Mouse (Mus musculus): ENCODE data around the gene Cryba2. TPM values are rescaled to one million over a fixed set of nuclear protein-coding genes. Genes with fewer than 3 reads are reported as not detected.

Gene Cryba2
- polyA plus RNA-seq, 2 experiments: not detected

DNA sequence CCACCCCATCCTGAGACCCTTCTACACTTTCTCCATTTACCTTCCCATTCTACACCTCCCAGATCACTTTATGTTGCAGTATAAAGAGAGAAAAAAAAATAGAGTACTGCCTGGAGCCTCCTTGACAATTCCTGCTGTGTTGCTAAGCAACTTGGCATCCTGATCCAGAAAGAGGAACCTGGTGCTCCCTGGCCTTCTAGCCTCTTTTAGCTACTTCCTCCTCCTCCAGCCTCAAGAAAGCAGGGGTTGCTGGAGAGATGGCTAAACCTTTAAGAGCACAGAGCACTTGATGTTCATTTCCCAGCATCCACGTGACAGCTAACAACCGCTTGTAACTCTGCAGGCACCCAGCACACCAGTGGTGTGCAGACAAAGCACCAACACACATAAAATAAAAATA is 20.7 kb downstream of the Cryba2 start:
- no peak overlapping the region for H3K4me2 ChIP-seq (ENCODE audit: low read depth)
- no peak overlapping the region for H3K9ac ChIP-seq (replicated peaks)
- ATAC-seq (ENCODE audit: insufficient read depth): no peak
- DNase-seq (ENCODE audit: low read depth in 3 of 3, low spot score in 3 of 3): no peak
- H3K27ac ChIP-seq: no peak overlapping the region
- no peak overlapping the region for H3K4me3 ChIP-seq (ENCODE audit: insufficient read depth in 1 of 2, low read depth in 2 of 2, low read length in 2 of 2)
- no peaks in the 10 kb centered on the region for H3K36me3 ChIP-seq (replicated peaks; ENCODE audit: control insufficient read depth, insufficient read depth, low read depth)
- TF ChIP-seq CTCF (IDR thresholded peaks at IDR 0.05; ENCODE audit: low read depth) (no peak), EP300 (IDR thresholded peaks at IDR 0.05; ENCODE audit: low read depth) (no peak)
- no peaks in the 10 kb centered on the region for H3K4me1 ChIP-seq (replicated peaks; ENCODE audit: control insufficient read depth in 2 of 2, insufficient read depth in 2 of 2, low read length in 1 of 2)
- no peaks in the 10 kb centered on the region for H3K9me3 ChIP-seq (ENCODE audit: control insufficient read depth, low read length)
- 54% methylated on average over 2 of the region's 2 CpGs for WGBS (ENCODE audit: insufficient replicate concordance)
- H3K27me3 ChIP-seq (ENCODE audit: control insufficient read depth, insufficient read depth, low read length): no peaks in the 10 kb centered on the region

DNA sequence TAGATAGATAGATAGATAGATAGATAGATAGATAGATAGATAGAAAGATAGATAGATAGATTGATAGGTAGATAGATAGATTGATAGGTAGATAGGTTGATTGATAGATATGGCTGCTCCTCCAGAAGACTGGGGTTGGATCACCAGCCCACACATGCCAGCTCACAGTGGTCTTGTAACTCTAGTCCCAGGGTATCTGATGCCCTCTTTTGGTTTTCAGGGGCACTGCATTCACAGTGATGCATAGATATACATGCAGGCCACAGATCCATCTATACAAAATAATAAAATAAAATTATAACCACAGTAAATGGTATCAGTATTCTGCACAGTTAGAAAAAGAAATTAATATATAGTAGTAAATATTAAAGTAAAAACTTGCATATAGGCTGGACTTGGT is 31.2 kb downstream of the Cryba2 start:
- no peaks in the 10 kb centered on the region for H3K9me3 ChIP-seq (ENCODE audit: control insufficient read depth, low read length)
- H3K4me3 ChIP-seq (ENCODE audit: insufficient read depth in 1 of 2, low read depth in 2 of 2, low read length in 2 of 2): no peak overlapping the region
- ATAC-seq (ENCODE audit: insufficient read depth): no peak

DNA sequence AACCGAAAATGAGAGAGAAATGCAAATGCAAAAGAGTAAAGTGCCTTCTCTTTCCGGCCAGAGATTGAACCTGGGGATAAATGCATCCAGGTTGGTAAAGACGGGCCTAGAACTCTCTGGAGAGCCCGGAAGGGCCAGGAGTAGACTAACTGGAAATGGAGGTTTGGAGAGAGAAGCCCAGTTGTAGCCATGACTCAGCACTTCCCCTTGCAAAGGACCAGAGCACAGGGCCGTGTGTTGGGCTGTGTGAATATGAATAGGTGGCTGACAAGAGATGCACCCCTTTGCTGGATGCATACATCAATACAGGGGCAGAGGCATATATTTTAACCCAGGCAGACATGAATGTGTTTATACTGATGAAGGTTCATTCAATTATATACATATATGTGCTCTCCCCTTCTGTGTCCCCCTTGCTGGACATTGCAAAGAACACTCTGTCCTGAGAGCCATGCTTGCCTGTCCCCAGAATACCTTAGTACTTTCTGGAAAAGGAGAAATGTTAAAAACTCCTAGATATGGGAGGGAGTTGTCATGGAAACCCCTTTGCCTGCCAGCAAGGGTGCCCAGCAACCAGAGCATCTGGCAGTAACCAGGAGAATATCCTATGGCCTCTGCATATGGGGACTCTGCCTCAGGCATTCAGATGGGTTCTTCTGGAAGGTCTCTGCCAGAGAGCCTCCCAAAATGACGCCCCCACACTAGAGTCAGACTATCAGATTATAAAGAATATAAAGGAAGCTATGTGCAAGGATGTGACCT is 33.5 kb downstream of the Cryba2 start:
- Histone ChIP-seq H3K4me1 (replicated peaks; ENCODE audit: control insufficient read depth in 2 of 2, insufficient read depth in 2 of 2, low read length in 1 of 2) (no peaks in the 10 kb centered on the region), H3K27me3 (ENCODE audit: control insufficient read depth, insufficient read depth, low read length) (peaks cover 49% of the 10 kb centered on the region), H3K9me3 (ENCODE audit: control insufficient read depth, low read length) (no peaks in the 10 kb centered on the region), H3K27ac (no peak overlapping the region), H3K4me3 (ENCODE audit: insufficient read depth in 1 of 2, low read depth in 2 of 2, low read length in 2 of 2) (no peak overlapping the region), H3K4me2 (ENCODE audit: low read depth) (no peak overlapping the region), H3K9ac (replicated peaks) (no peak overlapping the region), H3K36me3 (replicated peaks; ENCODE audit: control insufficient read depth, insufficient read depth, low read depth) (no peaks in the 10 kb centered on the region)
- ATAC-seq (ENCODE audit: insufficient read depth): no peak
- 20% methylated on average over 6 of the region's 6 CpGs for WGBS (ENCODE audit: insufficient replicate concordance)
- TF ChIP-seq CTCF (IDR thresholded peaks at IDR 0.05; ENCODE audit: low read depth) (no peak), EP300 (IDR thresholded peaks at IDR 0.05; ENCODE audit: low read depth) (no peak)
- no peak for DNase-seq (ENCODE audit: low read depth in 3 of 3, low spot score in 3 of 3)

More for the DNA sequence above, 31.2 kb downstream of the Cryba2 start:
- H3K36me3 ChIP-seq (replicated peaks; ENCODE audit: control insufficient read depth, insufficient read depth, low read depth): no peaks in the 10 kb centered on the region
- H3K4me1 ChIP-seq (replicated peaks; ENCODE audit: control insufficient read depth in 2 of 2, insufficient read depth in 2 of 2, low read length in 1 of 2): no peaks in the 10 kb centered on the region
- no peak for TF ChIP-seq EP300 (IDR thresholded peaks at IDR 0.05; ENCODE audit: low read depth)
- no peak for TF ChIP-seq CTCF (IDR thresholded peaks at IDR 0.05; ENCODE audit: low read depth)
- peaks cover 26% of the 10 kb centered on the region for H3K27me3 ChIP-seq (ENCODE audit: control insufficient read depth, insufficient read depth, low read length)
- DNase-seq (ENCODE audit: low read depth in 3 of 3, low spot score in 3 of 3): no peak
- no peak overlapping the region for H3K27ac ChIP-seq
- no peak overlapping the region for H3K4me2 ChIP-seq (ENCODE audit: low read depth)
- no peak overlapping the region for H3K9ac ChIP-seq (replicated peaks)

DNA sequence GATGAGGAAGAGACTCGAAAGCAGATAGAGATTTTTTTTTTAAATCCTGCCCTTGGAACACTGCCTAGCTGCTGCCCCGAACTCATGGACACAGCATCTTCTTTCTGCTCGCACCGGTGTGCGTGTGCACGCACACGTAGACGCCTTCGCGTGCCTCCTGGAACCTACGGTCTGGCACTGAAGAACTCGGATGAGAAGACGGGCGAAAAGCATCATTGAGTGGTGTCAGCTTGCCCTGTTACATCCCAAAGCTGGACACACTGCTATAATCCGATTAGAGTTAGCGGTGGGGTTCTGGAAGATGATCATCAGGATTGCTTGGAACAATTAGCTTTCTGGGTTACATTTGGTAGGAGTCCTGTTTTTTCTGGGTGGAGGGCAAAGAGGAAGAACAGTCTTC is 34.1 kb downstream of the Cryba2 start:
- TF ChIP-seq CTCF (IDR thresholded peaks at IDR 0.05; ENCODE audit: low read depth): no peak
- no peak for TF ChIP-seq EP300 (IDR thresholded peaks at IDR 0.05; ENCODE audit: low read depth)
- H3K27me3 ChIP-seq (ENCODE audit: control insufficient read depth, insufficient read depth, low read length): peaks cover 55% of the 10 kb centered on the region
- H3K36me3 ChIP-seq (replicated peaks; ENCODE audit: control insufficient read depth, insufficient read depth, low read depth): no peaks in the 10 kb centered on the region
- H3K9ac ChIP-seq (replicated peaks): no peak overlapping the region
- ATAC-seq (ENCODE audit: insufficient read depth) (no peak), DNase-seq (ENCODE audit: low read depth in 3 of 3, low spot score in 3 of 3) (no peak)
- H3K27ac ChIP-seq: no peak overlapping the region
- no peak overlapping the region for H3K4me3 ChIP-seq (ENCODE audit: insufficient read depth in 1 of 2, low read depth in 2 of 2, low read length in 2 of 2)
- no peaks in the 10 kb centered on the region for H3K9me3 ChIP-seq (ENCODE audit: control insufficient read depth, low read length)
- no peak overlapping the region for H3K4me2 ChIP-seq (ENCODE audit: low read depth)
- WGBS (ENCODE audit: insufficient replicate concordance): 8% methylated on average over 16 of the region's 16 CpGs
- H3K4me1 ChIP-seq (replicated peaks; ENCODE audit: control insufficient read depth in 2 of 2, insufficient read depth in 2 of 2, low read length in 1 of 2): no peaks in the 10 kb centered on the region

DNA sequence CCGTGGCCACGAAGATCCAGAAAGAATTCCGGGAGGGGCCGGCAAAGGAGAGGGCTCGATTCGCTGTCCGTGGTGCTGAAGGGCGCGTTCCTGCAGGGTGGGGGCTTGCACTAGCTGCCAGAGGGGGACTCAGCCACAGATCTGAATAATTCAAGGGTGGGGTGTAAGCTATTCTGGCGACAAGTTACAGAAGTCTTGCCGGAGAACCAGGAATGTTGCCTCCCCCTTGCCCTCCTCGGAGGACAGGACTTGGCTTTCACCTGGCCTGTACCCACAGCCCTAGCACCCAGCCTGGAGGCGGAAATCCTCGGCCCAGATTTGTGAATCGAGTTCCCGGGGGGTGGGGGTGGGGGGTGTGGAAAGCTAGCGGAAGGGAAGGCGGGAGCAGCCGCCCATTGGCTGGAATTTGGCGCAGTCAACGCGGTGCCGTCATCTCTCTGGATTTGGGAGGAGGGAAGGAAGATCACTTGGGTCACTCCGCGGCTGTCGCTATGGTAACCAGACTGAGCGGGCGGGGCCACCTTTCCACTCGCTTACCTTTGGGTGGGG is 34.7 kb downstream of the Cryba2 start:
- TF ChIP-seq CTCF (IDR thresholded peaks at IDR 0.05; ENCODE audit: low read depth): no peak
- no peak for TF ChIP-seq EP300 (IDR thresholded peaks at IDR 0.05; ENCODE audit: low read depth)
- ATAC-seq (ENCODE audit: insufficient read depth): no peak
- Histone ChIP-seq H3K4me2 (ENCODE audit: low read depth) (no peak overlapping the region), H3K36me3 (replicated peaks; ENCODE audit: control insufficient read depth, insufficient read depth, low read depth) (no peaks in the 10 kb centered on the region), H3K9ac (replicated peaks) (no peak overlapping the region), H3K9me3 (ENCODE audit: control insufficient read depth, low read length) (no peaks in the 10 kb centered on the region), H3K27ac (no peak overlapping the region), H3K4me1 (replicated peaks; ENCODE audit: control insufficient read depth in 2 of 2, insufficient read depth in 2 of 2, low read length in 1 of 2) (no peaks in the 10 kb centered on the region), H3K4me3 (ENCODE audit: insufficient read depth in 1 of 2, low read depth in 2 of 2, low read length in 2 of 2) (no peak overlapping the region), H3K27me3 (ENCODE audit: control insufficient read depth, insufficient read depth, low read length) (peaks cover 59% of the 10 kb centered on the region)
- DNase-seq (ENCODE audit: low read depth in 3 of 3, low spot score in 3 of 3): no peak
- 2% methylated on average over 29 of the region's 29 CpGs for WGBS (ENCODE audit: insufficient replicate concordance)
